Mouse (Mus musculus) limb, embryonic 10.5 days (tissue): ENCODE results near the gene Trem1. TPM values are rescaled to one million over a fixed set of nuclear protein-coding genes. Genes with fewer than 3 reads are reported as not detected.

ENCODE experiments used
- DNase-seq: peaks from one replicate; pipeline ENCODE4 v3.0.0-alpha.2; 2017; ENCODE audit warnings: low spot score
- H3K27ac ChIP-seq: fragments of 300-500 bp; sonication (generic); 2 replicates; pipeline ENCODE4 v1.5.1; 2016; ENCODE audit warnings: mild to moderate bottlenecking
- H3K27me3 ChIP-seq: fragments of 300-500 bp; sonication (generic); 2 replicates; pipeline ENCODE4 v1.6.1; 2016; ENCODE audit warnings: low read depth, mild to moderate bottlenecking; ENCODE audit not compliant: poor library complexity, severe bottlenecking
- H3K36me3 ChIP-seq: fragments of 300-500 bp; sonication (generic); 2 replicates; pipeline ENCODE4 v1.6.1; 2016; ENCODE audit warnings: mild to moderate bottlenecking, moderate library complexity
- H3K4me1 ChIP-seq: fragments of 300-500 bp; sonication (generic); 2 replicates; pipeline ENCODE4 v1.6.1; 2016
- H3K4me3 ChIP-seq: fragments of 300-500 bp; sonication (generic); 2 replicates; pipeline ENCODE4 v1.5.1; 2016; ENCODE audit warnings: mild to moderate bottlenecking, moderate library complexity
- H3K9me3 ChIP-seq: fragments of 300-500 bp; sonication (generic); replicated peaks from 2 replicates; pipeline ENCODE4 v1.6.1; 2016; ENCODE audit warnings: mild to moderate bottlenecking
- WGBS: fragments of 180-500 bp; shearing (Covaris S2); methylation state at CpG from one replicate; pipeline ENCODE4 v1.1.7; 2016; 5-methylcytosine and 5-hydroxymethylcytosine counted together
- polyA plus RNA-seq: library from polyadenylated mRNA; unstranded; fragments of >200 nt; fragmentation: Nextera tagmentation; extraction: Ambion mirVana; gene quantifications from 2 replicates; pipeline ENCODE4 v1.2.1, GENCODE M21; 2016

Gene Trem1
- 0.05 TPM in 1 of 2 replicates, not detected in the other for polyA plus RNA-seq

DNA sequence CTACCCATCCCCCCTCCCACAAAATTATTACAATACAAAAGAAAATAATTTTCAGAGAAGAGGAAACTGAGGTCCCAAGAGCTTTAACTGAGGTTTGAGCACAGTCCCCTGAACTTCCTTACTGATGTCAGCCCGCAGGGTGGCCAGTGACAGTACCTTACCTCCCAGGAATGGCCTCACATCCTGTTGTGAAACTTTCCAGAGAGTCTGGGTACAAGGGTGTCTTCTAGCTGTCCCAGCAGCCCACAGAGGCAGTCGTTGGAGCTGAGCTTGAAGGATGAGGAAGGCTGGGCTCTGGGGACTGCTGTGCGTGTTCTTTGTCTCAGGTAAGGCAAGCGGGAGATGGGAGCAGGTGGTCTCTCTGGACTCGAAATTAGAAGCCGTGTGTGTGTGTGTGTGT, at the start of gene Trem1:
Trem1 (plus strand) TSS at position 251 of the 400 bp plus-strand sequence.
- Histone ChIP-seq H3K27ac (no peak within 1 kb of the TSS), H3K4me3 (no peak within 1 kb of the TSS), H3K9me3 (no peaks in the 10 kb centered on the region), H3K27me3 (no peaks in the 10 kb centered on the region), H3K4me1 (peaks cover 7% of the 10 kb centered on the region; the same call in 1 of the 2 replicates), H3K36me3 (no peaks in the 10 kb centered on the region)
- DNase-seq, result no peak
- WGBS, result 79% methylated on average over 6 of the region's 6 CpGs

DNA sequence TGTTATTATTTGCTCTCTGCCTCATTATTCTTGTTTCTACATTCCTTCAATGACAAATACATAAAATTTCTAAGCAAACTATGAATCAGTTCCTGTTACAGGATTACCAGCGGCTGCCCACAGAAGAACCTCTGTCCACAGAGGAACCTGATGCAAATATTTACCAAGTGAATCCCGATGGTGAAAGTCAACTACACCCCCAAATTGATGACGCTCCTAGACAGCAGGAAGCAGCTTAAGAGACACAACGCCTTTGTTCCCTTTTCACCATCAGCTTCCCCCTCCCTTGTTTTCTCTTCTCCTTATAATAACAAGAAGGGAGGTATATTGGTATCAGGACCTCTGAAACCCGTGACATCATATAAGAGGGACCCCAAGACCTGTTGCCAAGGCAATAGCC, 47.3 kb upstream of the Trem1 start:
- WGBS, result 87% methylated on average over 5 of the region's 5 CpGs
- no peak for DNase-seq

DNA sequence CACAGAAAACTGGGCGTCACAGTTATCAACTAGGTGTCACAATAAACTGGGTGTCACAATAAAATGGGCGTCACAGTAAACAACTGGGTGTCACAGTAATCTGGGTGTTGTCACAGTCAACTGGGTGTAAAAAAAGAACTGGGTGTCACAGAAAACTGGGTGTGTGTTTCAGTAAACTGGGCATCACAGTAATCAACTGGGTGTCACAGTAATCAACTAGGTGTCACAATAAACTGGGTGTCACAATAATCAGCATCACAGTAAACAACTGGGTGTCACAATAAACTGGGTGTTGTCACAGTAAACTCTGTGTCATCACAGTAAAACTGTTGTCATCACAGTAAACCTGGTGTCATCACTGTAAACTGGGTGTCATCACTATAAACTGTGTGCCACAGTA, 40.2 kb upstream of the Trem1 start:
- no peak overlapping the region for H3K4me3 ChIP-seq
- H3K27me3 ChIP-seq, result no peaks in the 10 kb centered on the region
- no peaks in the 10 kb centered on the region for H3K36me3 ChIP-seq
- no peaks in the 10 kb centered on the region for H3K9me3 ChIP-seq
- whole genome bisulfite sequencing, result 68% methylated on average over 2 of the region's 2 CpGs
- no peak for DNase-seq
- no peak overlapping the region for H3K27ac ChIP-seq
- H3K4me1 ChIP-seq, result no peaks in the 10 kb centered on the region

More for the DNA sequence above, 47.3 kb upstream of the Trem1 start:
- H3K9me3 ChIP-seq, result no peaks in the 10 kb centered on the region
- H3K36me3 ChIP-seq, result no peaks in the 10 kb centered on the region
- no peaks in the 10 kb centered on the region for H3K27me3 ChIP-seq
- H3K27ac ChIP-seq, result no peak overlapping the region
- H3K4me1 ChIP-seq, result no peaks in the 10 kb centered on the region
- H3K4me3 ChIP-seq, result no peak overlapping the region

DNA sequence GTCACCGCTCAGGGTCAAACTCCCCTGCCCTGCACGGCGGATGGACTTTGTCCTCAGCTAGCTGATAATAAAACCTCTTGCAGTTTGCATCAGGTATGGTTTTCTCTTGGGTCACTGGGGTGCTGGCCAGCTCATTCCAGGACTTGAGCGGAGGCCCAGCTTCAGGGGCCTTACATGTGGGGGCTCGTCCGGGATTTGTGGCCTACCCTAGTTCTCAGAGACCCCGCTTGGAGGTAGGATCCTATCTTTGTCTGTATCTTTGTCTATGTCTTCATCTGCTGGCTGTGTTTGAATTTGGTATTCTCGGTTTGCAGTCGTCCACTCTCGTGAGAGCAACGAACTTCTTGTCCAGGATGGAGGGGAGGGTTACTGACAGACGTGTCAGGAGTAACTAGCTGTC, 29.5 kb upstream of the Trem1 start:
- Histone ChIP-seq H3K36me3 (no peaks in the 10 kb centered on the region), H3K27me3 (no peaks in the 10 kb centered on the region), H3K4me1 (no peaks in the 10 kb centered on the region), H3K9me3 (0 out of 2 replicates have a peak, but pooled peaks cover 4% of the 10 kb centered on the region), H3K4me3 (no peak overlapping the region), H3K27ac (no peak overlapping the region)
- DNase-seq, result no peak
- WGBS, result 94% methylated on average over 12 of the region's 12 CpGs

DNA sequence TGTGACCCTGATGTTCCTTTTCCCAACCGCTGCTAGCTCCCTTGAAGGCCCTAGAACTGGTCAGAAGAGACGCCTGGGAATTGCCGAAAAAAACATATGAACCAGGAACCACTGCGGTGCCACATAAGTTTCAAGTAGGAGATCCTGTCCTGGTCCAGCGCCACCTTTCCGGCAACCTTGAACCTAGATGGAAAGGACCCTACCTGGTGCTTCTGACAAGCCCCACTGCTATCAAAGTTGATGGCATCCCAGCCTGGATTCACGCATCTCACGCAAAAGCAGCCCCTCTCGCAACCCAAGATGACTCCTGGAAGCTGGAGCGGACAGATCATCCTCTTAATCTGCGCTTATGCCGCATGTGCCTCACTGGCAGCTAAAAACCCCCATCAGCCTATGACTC, 20.0 kb upstream of the Trem1 start:
- H3K27me3 ChIP-seq, result no peaks in the 10 kb centered on the region
- whole genome bisulfite sequencing, result 93% methylated on average over 12 of the region's 12 CpGs
- H3K9me3 ChIP-seq, result no peaks in the 10 kb centered on the region
- no peak overlapping the region for H3K4me3 ChIP-seq
- DNase-seq, result no peak
- H3K27ac ChIP-seq, result no peak overlapping the region
- no peaks in the 10 kb centered on the region for H3K36me3 ChIP-seq
- no peaks in the 10 kb centered on the region for H3K4me1 ChIP-seq

DNA sequence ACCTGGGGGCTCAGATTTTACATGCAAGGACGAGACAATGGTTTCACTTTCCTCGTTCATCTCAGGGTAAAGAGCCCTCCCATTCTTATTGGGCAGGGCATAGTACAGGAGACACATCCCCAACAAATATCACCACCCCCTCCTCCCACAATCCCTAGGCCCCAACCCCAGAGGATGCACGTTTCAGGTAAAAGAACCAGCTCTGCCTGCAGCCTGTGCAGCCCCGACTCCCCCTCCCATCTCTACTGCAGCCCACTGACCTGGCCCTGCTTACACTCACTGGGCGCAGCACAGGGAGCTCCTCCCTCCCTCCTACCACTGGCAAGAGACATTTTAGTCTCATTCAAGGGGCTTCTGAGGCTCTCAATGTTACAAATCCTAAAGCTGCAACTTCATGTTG, 19.1 kb upstream of the Trem1 start:
- H3K27me3 ChIP-seq, result no peaks in the 10 kb centered on the region
- 82% methylated on average over 5 of the region's 5 CpGs for WGBS
- no peaks in the 10 kb centered on the region for H3K4me1 ChIP-seq
- no peaks in the 10 kb centered on the region for H3K9me3 ChIP-seq
- H3K36me3 ChIP-seq, result no peaks in the 10 kb centered on the region
- H3K4me3 ChIP-seq, result no peak overlapping the region
- H3K27ac ChIP-seq, result no peak overlapping the region
- no peak for DNase-seq

DNA sequence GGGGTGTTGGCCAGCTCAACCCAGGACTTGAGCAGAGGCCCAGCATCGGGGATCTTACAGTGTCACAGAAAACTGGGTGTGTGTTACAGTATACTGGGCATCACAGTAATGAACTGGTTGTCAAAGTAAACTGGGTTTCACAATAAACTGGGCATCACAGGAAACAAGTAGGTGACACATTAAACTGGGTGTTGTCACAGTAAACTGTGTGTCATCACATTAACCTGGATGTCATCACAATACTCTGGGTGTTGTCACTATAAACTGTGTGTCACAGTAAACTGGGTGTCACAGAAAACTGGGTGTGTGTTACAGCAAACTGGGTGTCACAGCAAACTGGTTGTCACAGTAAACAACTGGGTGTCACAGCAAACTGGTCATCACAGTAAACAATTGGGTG, 17.1 kb upstream of the Trem1 start:
- Histone ChIP-seq H3K27ac (no peak overlapping the region), H3K36me3 (no peaks in the 10 kb centered on the region), H3K4me3 (no peak overlapping the region), H3K27me3 (no peaks in the 10 kb centered on the region), H3K9me3 (no peaks in the 10 kb centered on the region), H3K4me1 (no peaks in the 10 kb centered on the region)
- 94% methylated on average over 1 of the region's 1 CpGs for WGBS
- DNase-seq, result no peak

DNA sequence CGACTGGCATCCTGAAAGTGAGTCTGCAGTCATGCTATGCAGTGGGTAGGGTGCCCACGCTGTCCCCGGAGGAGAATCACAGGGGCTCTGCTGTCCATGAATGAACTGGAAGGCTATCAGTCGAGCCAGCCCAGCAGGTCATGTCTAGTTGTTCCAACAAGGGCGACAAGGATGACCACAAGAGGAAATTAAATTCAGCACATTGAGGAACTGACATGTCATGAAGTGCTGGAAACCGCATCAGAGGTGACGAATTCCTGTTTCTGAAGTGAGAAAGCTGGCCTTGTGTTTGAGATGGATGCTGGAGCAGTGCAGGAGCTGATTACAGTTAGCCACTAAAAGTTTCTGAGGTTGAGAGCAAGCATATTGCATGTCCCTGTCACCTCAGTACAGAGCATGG, 1.9 kb upstream of the Trem1 start:
- no peak for DNase-seq
- Histone ChIP-seq H3K9me3 (no peaks in the 10 kb centered on the region), H3K27ac (no peak overlapping the region), H3K36me3 (no peaks in the 10 kb centered on the region), H3K27me3 (no peaks in the 10 kb centered on the region), H3K4me1 (peaks cover 6% of the 10 kb centered on the region; the same call in 1 of the 2 replicates), H3K4me3 (no peak overlapping the region)
- WGBS, result 87% methylated on average over 7 of the region's 7 CpGs

DNA sequence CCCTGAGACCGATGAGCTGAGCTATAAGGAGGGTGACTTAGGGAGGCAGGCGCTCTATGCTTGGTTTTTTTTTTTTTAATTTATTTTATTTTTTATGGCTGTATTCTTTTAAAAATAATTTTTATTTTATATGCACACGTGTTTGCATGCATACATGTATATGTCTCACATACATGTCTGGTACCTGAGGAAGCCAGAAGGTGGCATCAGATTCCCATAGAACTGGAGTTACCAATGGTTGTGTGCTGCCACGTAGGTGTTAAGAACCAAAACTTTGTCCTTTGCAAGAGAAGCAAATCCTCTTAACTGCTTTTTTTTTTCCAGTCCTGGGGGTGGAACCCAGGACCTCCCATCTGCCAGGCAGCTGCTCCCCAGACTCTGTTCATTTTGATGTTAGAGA, 1.2 kb downstream of the Trem1 start:
- no peaks in the 10 kb centered on the region for H3K27me3 ChIP-seq
- H3K36me3 ChIP-seq, result no peaks in the 10 kb centered on the region
- no peak overlapping the region for H3K27ac ChIP-seq
- H3K4me1 ChIP-seq, result peaks cover 7% of the 10 kb centered on the region; the same call in 1 of the 2 replicates
- DNase-seq, result no peak
- H3K9me3 ChIP-seq, result no peaks in the 10 kb centered on the region
- H3K4me3 ChIP-seq, result no peak overlapping the region
- WGBS, result 92% methylated on average over 4 of the region's 4 CpGs

DNA sequence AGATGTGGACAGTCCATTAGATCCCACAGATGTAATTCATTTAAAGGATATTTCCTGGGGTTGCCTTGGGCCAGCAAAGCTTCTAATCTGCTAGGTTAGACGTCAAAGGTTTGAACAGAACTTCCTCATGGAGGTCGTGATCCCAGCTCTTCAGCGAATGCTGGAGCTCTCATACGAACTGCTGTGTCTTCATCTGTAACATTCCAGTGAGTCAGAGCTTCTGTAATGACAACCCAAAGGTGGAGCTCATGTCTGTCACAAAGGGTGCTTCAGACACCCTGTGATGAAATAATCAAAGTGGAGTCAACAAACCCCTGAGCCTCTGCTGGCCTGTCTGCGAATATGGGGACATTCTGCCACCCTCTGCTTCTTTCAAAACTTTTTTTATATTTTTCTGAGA, 2.0 kb downstream of the Trem1 start:
- H3K27me3 ChIP-seq, result no peaks in the 10 kb centered on the region
- H3K36me3 ChIP-seq, result no peaks in the 10 kb centered on the region
- H3K27ac ChIP-seq, result no peak overlapping the region
- H3K4me3 ChIP-seq, result no peak overlapping the region
- 72% methylated on average over 5 of the region's 5 CpGs for WGBS
- H3K9me3 ChIP-seq, result no peaks in the 10 kb centered on the region
- H3K4me1 ChIP-seq, result peaks cover 7% of the 10 kb centered on the region; the same call in 1 of the 2 replicates
- DNase-seq, result no peak

DNA sequence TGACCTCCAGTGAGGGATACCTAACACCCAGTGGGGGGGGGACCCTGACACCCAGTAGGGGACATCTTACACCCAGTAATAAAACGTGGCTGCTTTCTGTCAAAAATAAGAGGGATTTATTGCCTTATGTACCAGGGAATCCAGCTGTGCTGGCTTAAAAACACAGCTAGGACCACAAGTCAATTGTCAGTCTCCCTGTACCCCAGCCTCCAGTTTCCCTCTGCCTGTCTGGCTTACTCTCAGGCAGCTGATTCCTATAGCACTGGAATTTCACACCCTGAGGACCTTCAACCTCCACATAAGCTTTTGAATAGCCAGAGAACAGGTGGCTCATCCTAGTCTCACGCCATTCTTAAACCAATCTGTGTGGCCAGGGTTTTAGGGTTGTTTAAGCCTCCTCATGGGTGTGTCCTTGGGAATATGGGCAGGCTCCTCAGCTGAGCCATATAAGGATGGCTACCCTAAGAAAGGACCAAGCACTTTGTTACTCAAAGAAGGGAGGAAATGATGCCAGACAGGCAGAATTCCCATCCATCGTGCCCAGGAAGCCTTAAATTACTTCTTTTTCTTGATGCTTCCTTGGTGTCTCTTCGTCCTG, 3.3 kb downstream of the Trem1 start:
- WGBS, result 44% methylated on average over 4 of the region's 4 CpGs
- no peaks in the 10 kb centered on the region for H3K36me3 ChIP-seq
- H3K4me1 ChIP-seq, result peaks cover 7% of the 10 kb centered on the region; the same call in 1 of the 2 replicates
- H3K9me3 ChIP-seq, result no peaks in the 10 kb centered on the region
- no peak for DNase-seq
- no peak overlapping the region for H3K27ac ChIP-seq
- H3K4me3 ChIP-seq, result no peak overlapping the region
- H3K27me3 ChIP-seq, result no peaks in the 10 kb centered on the region

DNA sequence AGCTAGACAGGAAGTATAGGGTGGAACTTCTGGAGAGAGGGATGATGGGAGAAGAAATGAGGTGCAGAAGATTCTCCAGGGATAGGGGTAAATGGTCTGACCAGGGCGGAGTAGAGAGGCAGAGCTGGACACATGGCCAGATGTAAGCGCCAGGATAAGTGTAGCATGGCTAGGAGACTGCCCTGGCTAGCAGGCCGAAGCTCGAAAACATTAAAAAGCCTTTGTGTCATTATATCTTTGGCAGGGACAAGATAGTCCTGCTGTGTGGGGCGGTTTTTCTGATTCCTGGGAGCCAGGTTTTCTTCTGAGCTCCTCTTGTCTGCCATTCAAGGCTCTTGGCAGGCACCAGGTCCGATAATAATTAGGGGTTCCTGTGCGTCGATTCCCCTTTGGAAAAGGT, 5.1 kb downstream of the Trem1 start:
- no peaks in the 10 kb centered on the region for H3K9me3 ChIP-seq
- 95% methylated on average over 8 of the region's 8 CpGs for WGBS
- H3K4me3 ChIP-seq, result no peak overlapping the region
- peaks cover 4% of the 10 kb centered on the region; the same call in 1 of the 2 replicates for H3K4me1 ChIP-seq
- no peaks in the 10 kb centered on the region for H3K36me3 ChIP-seq
- DNase-seq, result no peak
- no peaks in the 10 kb centered on the region for H3K27me3 ChIP-seq
- no peak overlapping the region for H3K27ac ChIP-seq

DNA sequence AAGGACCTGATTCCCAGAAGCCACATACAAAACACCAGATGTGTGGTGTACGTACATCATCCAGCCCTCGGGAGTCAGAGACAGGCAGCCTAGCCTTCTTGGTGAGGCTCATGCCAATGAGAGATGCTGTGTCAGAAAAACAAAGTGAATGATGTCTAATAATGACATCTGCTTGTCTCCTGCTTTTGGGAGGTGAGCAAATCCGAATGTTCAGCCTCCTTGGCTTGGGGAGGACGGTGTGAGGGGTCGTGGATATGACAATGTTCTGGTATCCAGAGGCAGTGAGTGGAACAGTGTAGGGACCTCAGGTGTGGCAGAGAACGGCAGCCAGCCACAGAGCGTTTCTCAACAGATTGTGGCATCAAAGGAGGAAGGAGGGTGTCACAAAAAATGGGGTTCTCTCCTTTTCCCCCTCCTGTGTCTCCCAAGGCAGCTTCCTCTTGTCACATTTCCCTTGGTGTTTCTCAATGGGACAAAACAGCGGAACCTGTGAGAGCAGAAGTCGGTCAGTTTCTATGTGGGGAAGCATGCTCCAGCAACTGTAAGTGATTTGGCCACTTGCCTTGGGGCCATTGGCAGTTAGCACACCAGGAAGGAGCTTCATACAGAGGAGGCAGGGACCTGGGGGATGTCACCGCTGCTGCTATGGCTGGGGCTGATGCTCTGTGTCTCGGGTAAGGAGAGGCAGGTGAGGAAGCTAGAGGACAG, 14.8 kb downstream of the Trem1 start, which contains the start of gene Trem3:
Trem3 (plus strand) TSS at position 557 of the 708 bp plus-strand sequence.
- no peak for DNase-seq
- no peaks in the 10 kb centered on the region for H3K9me3 ChIP-seq
- H3K36me3 ChIP-seq, result no peaks in the 10 kb centered on the region
- no peaks in the 10 kb centered on the region for H3K4me1 ChIP-seq
- H3K4me3 ChIP-seq, result no peak within 1 kb of the TSS
- H3K27me3 ChIP-seq, result no peaks in the 10 kb centered on the region
- WGBS, result 82% methylated on average over 11 of the region's 11 CpGs
- no peak within 1 kb of the TSS for H3K27ac ChIP-seq
